Mouse (Mus musculus): ENCODE data around the gene Zcchc13.
"Not testable (repeated sequence)": the region's sequence is repeated elsewhere in the genome, so short reads cannot be mapped to it uniquely, and the experiment has no call there.

Zcchc13 gene

DNA sequence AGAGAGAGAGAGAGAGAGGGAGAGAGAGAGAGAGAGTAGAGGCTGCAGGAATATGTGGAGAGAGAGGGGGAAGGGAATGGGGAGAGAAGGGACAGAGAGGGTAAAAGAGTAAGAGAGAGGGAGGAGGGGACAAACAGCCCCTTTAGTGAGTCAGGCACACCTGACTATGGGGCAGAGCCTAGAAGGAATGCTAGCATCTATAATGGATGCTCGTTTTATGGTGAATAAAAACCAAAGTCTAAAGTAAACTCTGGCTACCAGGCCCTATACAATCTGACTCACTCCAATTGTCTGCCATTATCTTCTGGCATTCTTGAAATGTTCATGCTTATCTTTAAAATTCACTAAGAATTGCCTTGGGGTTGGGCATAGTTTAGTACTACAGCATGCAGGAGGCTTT lies 21.7 kb downstream of the Zcchc13 start:
- no peak for DNase-seq

DNA sequence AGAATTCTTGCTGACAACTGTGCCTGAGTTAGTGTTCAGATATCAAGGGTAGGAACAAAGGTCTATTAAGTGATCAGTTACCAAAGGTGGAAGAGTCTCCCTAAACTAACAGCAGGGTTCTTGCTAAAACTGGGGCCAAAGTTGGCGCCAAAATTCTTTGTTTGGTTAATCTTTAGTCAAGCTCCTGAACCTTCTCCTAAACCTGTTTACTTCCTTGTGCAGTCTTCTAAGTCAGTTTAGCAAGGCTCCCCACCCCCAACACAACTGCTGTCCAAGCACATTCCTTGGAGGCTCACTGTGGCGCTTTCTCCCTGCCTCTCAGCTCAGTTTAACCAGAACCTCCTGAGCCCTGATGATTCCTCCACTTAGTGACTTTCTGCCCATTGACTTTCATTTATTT lies 22.6 kb downstream of the Zcchc13 start:
- DNase-seq: peak; percentile 86 to 96

DNA sequence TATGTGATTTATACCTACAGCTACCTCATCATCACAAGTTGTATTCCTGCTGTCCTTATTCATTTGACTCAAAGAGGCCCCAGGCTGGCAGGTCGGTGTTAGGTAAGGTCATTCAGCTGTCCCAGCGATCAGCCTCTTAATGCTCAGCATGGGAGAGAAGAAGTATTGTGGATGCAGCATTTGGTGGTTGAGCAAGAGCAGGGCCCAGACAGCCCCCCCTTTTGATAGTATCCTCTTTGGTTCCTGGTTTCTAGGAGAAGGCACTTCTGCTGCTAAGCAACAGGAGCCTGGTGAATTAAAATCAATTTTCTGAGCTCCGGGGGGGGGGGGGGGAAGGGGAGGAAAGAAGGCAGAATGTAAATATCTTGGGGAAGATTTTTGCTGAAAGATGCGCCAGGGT lies 28.6 kb downstream of the Zcchc13 start:
- no peak for DNase-seq

GRCm38 (mm10) chrX:103664445-103664844 lies 34.1 kb downstream of the Zcchc13 start:
- not testable (repeated sequence) for DNase-seq

DNA sequence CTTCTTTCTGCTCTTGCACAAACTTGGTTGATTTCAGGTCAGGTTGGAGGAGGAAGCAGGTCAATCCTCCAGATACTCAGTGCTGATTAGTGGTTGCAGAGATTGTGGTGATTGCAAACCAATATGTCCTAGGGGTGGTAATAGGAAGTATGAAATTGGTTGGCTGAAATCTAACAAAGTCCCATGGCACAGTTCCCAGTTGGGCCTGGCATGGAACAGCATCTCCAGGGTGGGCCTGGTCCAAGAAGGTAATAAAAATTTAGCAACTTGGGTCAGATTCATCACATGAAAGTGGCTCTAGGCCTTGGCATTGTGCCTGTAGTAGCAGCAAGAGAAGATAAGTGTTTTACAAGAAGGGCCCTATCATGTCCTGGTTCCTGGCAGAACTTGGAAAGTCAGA lies 39.9 kb downstream of the Zcchc13 start:
- DNase-seq: no peak

- DNase-seq: no peak
These were observed 43.4 kb downstream of the Zcchc13 start for GRCm38 (mm10) chrX:103673761-103674160.

- DNase-seq: peak in 1 of 2 experiments; percentile 44
These were observed 44.3 kb downstream of the Zcchc13 start for GRCm38 (mm10) chrX:103674674-103675073.

Measured in kidney, adult 8-10 months (tissue).